Mouse (Mus musculus) lung, postnatal 0 days (tissue): ENCODE results near the gene Ifna11. TPM values are rescaled to one million over a fixed set of nuclear protein-coding genes. Genes with fewer than 3 reads are reported as not detected.
"Not testable (repeated sequence)": the region's sequence is repeated elsewhere in the genome, so short reads cannot be mapped to it uniquely, and the experiment has no call there.

Experiments used
- ATAC-seq: fragments of 200-750 bp; cut with Nextera tagmentation; 2 replicates; pipeline ENCODE4 v1.8.0; 2017; ENCODE audit warnings: moderate library complexity
- DNase-seq: peaks from one replicate; pipeline ENCODE4 v3.0.0-alpha.2; 2016; ENCODE audit warnings: low spot score
- H3K27ac ChIP-seq: fragments of 300-500 bp; sonication (generic); 2 replicates; pipeline ENCODE4 v1.5.1; 2014; ENCODE audit warnings: antibody characterized with exemption, mild to moderate bottlenecking, low read length, mixed read lengths
- H3K27me3 ChIP-seq: fragments of 300-500 bp; sonication (generic); replicated peaks from 2 replicates; pipeline ENCODE4 v1.6.1; 2014; ENCODE audit warnings: low read length, mixed read lengths; ENCODE audit not compliant: insufficient read depth
- H3K36me3 ChIP-seq: fragments of 300-500 bp; sonication (generic); 2 replicates; pipeline ENCODE4 v1.6.1; 2014; ENCODE audit warnings: low read length, mixed read lengths; ENCODE audit not compliant: insufficient read depth
- H3K4me1 ChIP-seq: fragments of 300-500 bp; sonication (generic); 2 replicates; pipeline ENCODE4 v1.6.1; 2014; ENCODE audit warnings: antibody characterized with exemption, low read depth, low read length, mixed read lengths; ENCODE audit not compliant: insufficient read depth
- H3K4me2 ChIP-seq: fragments of 300-500 bp; sonication (generic); replicated peaks from 2 replicates; pipeline ENCODE4 v1.6.1; 2014; ENCODE audit warnings: low read depth, mild to moderate bottlenecking, low read length, moderate library complexity, mixed read lengths
- H3K4me3 ChIP-seq: fragments of 300-500 bp; sonication (generic); 2 replicates; pipeline ENCODE4 v1.5.1; 2014; ENCODE audit warnings: low read depth, low read length
- H3K9ac ChIP-seq: fragments of 300-500 bp; sonication (generic); replicated peaks from 2 replicates; pipeline ENCODE4 v1.6.1; 2014; ENCODE audit warnings: low read depth, mild to moderate bottlenecking
- H3K9me3 ChIP-seq: fragments of 300-500 bp; sonication (generic); 2 replicates; pipeline ENCODE4 v1.6.1; 2016; ENCODE audit warnings: low read length, mixed read lengths
- CTCF ChIP-seq: IDR thresholded peaks from 2 replicates; pipeline ENCODE4 v1.5.1; 2016; ENCODE audit warnings: antibody characterized with exemption, mild to moderate bottlenecking
- EP300 ChIP-seq: IDR thresholded peaks from 2 replicates; pipeline ENCODE4 v1.6.1; 2016; ENCODE audit warnings: antibody characterized with exemption, mild to moderate bottlenecking, control low read depth
- WGBS: fragments of 180-500 bp; shearing (Covaris S2); extraction: QIAGEN DNeasy Blood & Tissue Kit; methylation state at CpG from one replicate; pipeline ENCODE4 v1.1.7; 2014; 5-methylcytosine and 5-hydroxymethylcytosine counted together
- polyA plus RNA-seq: library from polyadenylated mRNA; unstranded; fragments of >200 nt; fragmentation: Nextera tagmentation; extraction: Ambion mirVana; gene quantifications from 2 replicates; pipeline ENCODE4 v1.2.1, GENCODE M21; 2015

The Ifna11 gene
- polyA plus RNA-seq, 1 experiment from 2014 or later = not detected

GRCm38 (mm10) chr4:88805761-88806160 is 14.0 kb upstream of the Ifna11 start:
- H3K4me1 ChIP-seq, ATAC-seq, H3K9me3 ChIP-seq, H3K27me3 ChIP-seq, DNase-seq, H3K9ac ChIP-seq, H3K27ac ChIP-seq, H3K4me2 ChIP-seq, H3K36me3 ChIP-seq, H3K4me3 ChIP-seq: not testable (repeated sequence)
- WGBS = no CpG with 5 or more reads among the region's 34 CpGs
- TF ChIP-seq CTCF = peak; percentile 43

DNA sequence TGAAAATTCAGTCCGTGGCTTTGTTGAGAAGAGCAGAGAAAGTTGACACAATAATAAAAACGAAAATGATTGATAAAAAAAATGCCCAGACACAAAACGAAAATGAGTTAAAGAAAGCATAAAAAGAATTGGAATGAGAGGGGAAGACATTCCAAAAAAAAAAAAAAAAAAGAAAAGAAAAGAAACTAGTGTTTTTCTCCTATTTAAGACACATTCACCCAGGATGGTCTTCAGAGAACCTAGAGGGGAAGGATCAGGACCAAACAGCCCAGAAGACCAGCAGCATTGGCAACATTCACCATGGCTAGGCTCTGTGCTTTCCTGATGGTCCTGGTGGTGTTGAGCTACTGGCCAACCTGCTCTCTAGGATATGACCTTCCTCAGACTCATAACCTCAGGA is 3.8 kb upstream of the Ifna11 start, which contains the start of gene Ifna7:
Gene Ifna7 (plus strand): TSS at position 301 of the 400 bp plus-strand sequence.
- Histone ChIP-seq H3K27me3 (no peaks in the 10 kb centered on the region), H3K4me1 (no peaks in the 10 kb centered on the region), H3K4me3 (no peak within 1 kb of the TSS), H3K9ac (no peak within 1 kb of the TSS), H3K9me3 (no peaks in the 10 kb centered on the region), H3K27ac (no peak within 1 kb of the TSS), H3K4me2 (no peak within 1 kb of the TSS), H3K36me3 (no peaks in the 10 kb centered on the region)
- DNase-seq (no peak), ATAC-seq (no peak)
- TF ChIP-seq EP300 = no peak
- TF ChIP-seq CTCF = no peak
- 43% methylated on average over 3 of the region's 3 CpGs for WGBS

- Histone ChIP-seq H3K4me2 (no peak overlapping the region), H3K4me3 (no peak overlapping the region), H3K9me3 (no peaks in the 10 kb centered on the region), H3K9ac (no peak overlapping the region), H3K27ac (no peak overlapping the region), H3K36me3 (no peaks in the 10 kb centered on the region), H3K4me1 (no peaks in the 10 kb centered on the region), H3K27me3 (no peaks in the 10 kb centered on the region)
- 21% methylated on average over 4 of the region's 4 CpGs for WGBS
- TF ChIP-seq CTCF (peak; percentile 61), EP300 (no peak)
- DNase-seq (peak; percentile 31), ATAC-seq (no peak)
These were observed 3.2 kb downstream of the Ifna11 start for GRCm38 (mm10) chr4:88822995-88823394.

GRCm38 (mm10) chr4:88827116-88827515 is 7.4 kb downstream of the Ifna11 start, which contains the start of gene Ifna6:
Gene Ifna6, plus strand, starts transcription at chr4:88827416.
- H3K4me3 ChIP-seq, H3K9me3 ChIP-seq, H3K27ac ChIP-seq, H3K27me3 ChIP-seq, H3K4me2 ChIP-seq, H3K9ac ChIP-seq, H3K36me3 ChIP-seq, ATAC-seq, DNase-seq, H3K4me1 ChIP-seq: not testable (repeated sequence)

DNA sequence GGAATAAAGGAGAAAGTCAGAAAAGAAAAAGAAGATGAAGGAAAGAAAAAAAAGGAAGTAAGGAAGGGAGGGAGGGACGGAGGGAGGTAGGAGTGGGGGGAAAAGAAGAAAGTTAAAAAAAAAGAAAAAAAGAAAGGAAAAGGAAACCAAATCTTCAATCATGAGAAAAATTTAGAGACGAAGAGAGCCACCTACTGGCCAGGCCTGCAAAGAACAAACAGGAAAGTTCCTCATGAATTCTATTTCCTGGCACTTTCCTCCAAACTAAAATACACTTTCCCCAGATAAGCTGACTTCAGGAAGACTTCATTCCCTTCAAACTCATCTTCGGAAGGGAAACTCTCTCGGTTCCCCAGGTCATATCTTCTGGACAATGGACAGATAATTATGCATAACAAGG is 10.8 kb downstream of the Ifna11 start:
- TF ChIP-seq CTCF (peak; percentile 54), EP300 (no peak)
- no peak overlapping the region for H3K4me2 ChIP-seq

GRCm38 (mm10) chr4:88835225-88835624 is 15.5 kb downstream of the Ifna11 start, which contains the start of gene Ifna5:
Gene Ifna5, plus strand, starts transcription at chr4:88835525.
- not testable (repeated sequence) for H3K9ac ChIP-seq, ATAC-seq, H3K4me3 ChIP-seq, H3K4me1 ChIP-seq, DNase-seq, H3K36me3 ChIP-seq, H3K4me2 ChIP-seq, H3K27ac ChIP-seq, H3K9me3 ChIP-seq, H3K27me3 ChIP-seq
- WGBS = 58% methylated on average over 1 of the region's 1 CpGs

More for the DNA sequence above, 10.8 kb downstream of the Ifna11 start:
- Histone ChIP-seq H3K27me3 (no peaks in the 10 kb centered on the region), H3K27ac (no peak overlapping the region), H3K9me3 (no peaks in the 10 kb centered on the region), H3K9ac (no peak overlapping the region), H3K4me1 (no peaks in the 10 kb centered on the region), H3K4me3 (no peak overlapping the region), H3K36me3 (no peaks in the 10 kb centered on the region)
- no peak for ATAC-seq
- DNase-seq = peak; percentile 55
- WGBS = 22% methylated on average over 4 of the region's 4 CpGs

DNA sequence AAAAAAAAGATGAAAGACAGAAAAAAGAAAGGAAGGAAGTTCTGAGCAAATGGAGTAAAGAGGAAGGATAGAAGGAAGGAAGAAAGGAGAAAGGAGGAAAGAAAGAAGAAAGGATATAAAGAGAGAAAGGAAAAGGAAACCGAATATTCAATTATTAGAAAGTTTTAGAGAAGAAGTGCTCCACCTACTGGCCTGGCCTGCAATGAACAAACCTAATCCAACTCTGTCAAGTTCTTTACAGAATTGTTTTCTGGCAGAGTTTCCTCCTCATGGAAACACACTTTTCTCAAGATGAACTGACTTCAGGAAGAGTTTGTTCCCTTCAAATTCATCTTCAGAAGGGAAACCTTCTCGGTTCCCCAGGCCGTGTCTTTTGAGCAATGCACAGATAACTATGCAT is 19.1 kb downstream of the Ifna11 start:
- DNase-seq = peak; percentile 30
- 35% methylated on average over 3 of the region's 3 CpGs for WGBS
- TF ChIP-seq CTCF = peak; percentile 57
- no peak for TF ChIP-seq EP300
- ATAC-seq = no peak
- no peaks in the 10 kb centered on the region for H3K36me3 ChIP-seq
- no peak overlapping the region for H3K4me3 ChIP-seq
- H3K9me3 ChIP-seq = no peaks in the 10 kb centered on the region
- no peak overlapping the region for H3K9ac ChIP-seq
- no peak overlapping the region for H3K4me2 ChIP-seq
- no peaks in the 10 kb centered on the region for H3K4me1 ChIP-seq
- no peak overlapping the region for H3K27ac ChIP-seq
- H3K27me3 ChIP-seq = no peaks in the 10 kb centered on the region
